Mouse (Mus musculus): ENCODE measurements around the gene Ccn6. TPM values are rescaled to one million over a fixed set of nuclear protein-coding genes. Genes with fewer than 3 reads are reported as not detected.

The Ccn6 gene
- polyA plus RNA-seq, 1 experiment from 2014 or later: 0.67 TPM

- H3K27me3 ChIP-seq (replicated peaks): no peaks in the 10 kb centered on the region
- ATAC-seq (ENCODE audit: low FRiP score, low read depth): no peak
- no peak overlapping the region for H3K9ac ChIP-seq
- no peaks in the 10 kb centered on the region for H3K4me1 ChIP-seq
- no peak overlapping the region for H3K4me3 ChIP-seq
- no peak overlapping the region for H3K27ac ChIP-seq
- WGBS: 87% methylated on average over 5 of the region's 5 CpGs
- H3K36me3 ChIP-seq: no peaks in the 10 kb centered on the region
- no peak overlapping the region for H3K4me2 ChIP-seq (replicated peaks)
- no peaks in the 10 kb centered on the region for H3K9me3 ChIP-seq
Observed at GRCm38 (mm10) chr10:39156719-39157118, 6.9 kb downstream of the Ccn6 start.

- H3K27me3 ChIP-seq (replicated peaks): no peaks in the 10 kb centered on the region
- ATAC-seq (ENCODE audit: low FRiP score, low read depth): 0 out of 2 replicates have a peak, but pooled peaks have one; percentile 25
- no peak overlapping the region for H3K9ac ChIP-seq
- H3K27ac ChIP-seq: no peak overlapping the region
- no peak overlapping the region for H3K4me2 ChIP-seq (replicated peaks)
- no peaks in the 10 kb centered on the region for H3K4me1 ChIP-seq
- WGBS: 65% methylated on average over 12 of the region's 12 CpGs
- H3K36me3 ChIP-seq: peaks cover 48% of the 10 kb centered on the region
- no peak overlapping the region for H3K4me3 ChIP-seq
- H3K9me3 ChIP-seq: no peaks in the 10 kb centered on the region
Observed at GRCm38 (mm10) chr10:39142216-39142615, 21.4 kb downstream of the Ccn6 start.

GRCm38 (mm10) chr10:39141401-39141800, 22.2 kb downstream of the Ccn6 start:
- Histone ChIP-seq H3K27ac (no peak overlapping the region), H3K27me3 (replicated peaks) (no peaks in the 10 kb centered on the region), H3K9me3 (no peaks in the 10 kb centered on the region), H3K36me3 (peaks cover 42% of the 10 kb centered on the region), H3K4me1 (no peaks in the 10 kb centered on the region), H3K4me3 (no peak overlapping the region), H3K4me2 (replicated peaks) (no peak overlapping the region), H3K9ac (no peak overlapping the region)
- no peak for ATAC-seq (ENCODE audit: low FRiP score, low read depth)
- WGBS: 93% methylated on average over 2 of the region's 2 CpGs

GRCm38 (mm10) chr10:39140843-39141242, 22.8 kb downstream of the Ccn6 start:
- no peaks in the 10 kb centered on the region for H3K27me3 ChIP-seq (replicated peaks)
- no peaks in the 10 kb centered on the region for H3K9me3 ChIP-seq
- no peak overlapping the region for H3K9ac ChIP-seq
- WGBS: 37% methylated on average over 14 of the region's 14 CpGs
- ATAC-seq (ENCODE audit: low FRiP score, low read depth): peak; percentile 75
- no peak overlapping the region for H3K27ac ChIP-seq
- H3K36me3 ChIP-seq: peaks cover 38% of the 10 kb centered on the region
- H3K4me1 ChIP-seq: no peaks in the 10 kb centered on the region
- no peak overlapping the region; the same call in 1 of the 2 replicates for H3K4me2 ChIP-seq (replicated peaks)
- H3K4me3 ChIP-seq: no peak overlapping the region

GRCm38 (mm10) chr10:39138761-39139160, 24.8 kb downstream of the Ccn6 start:
- no peaks in the 10 kb centered on the region for H3K9me3 ChIP-seq
- ATAC-seq (ENCODE audit: low FRiP score, low read depth): no peak
- no peak overlapping the region for H3K9ac ChIP-seq
- H3K36me3 ChIP-seq: peaks cover 26% of the 10 kb centered on the region
- H3K4me3 ChIP-seq: no peak overlapping the region
- no peak overlapping the region for H3K27ac ChIP-seq
- H3K27me3 ChIP-seq (replicated peaks): no peaks in the 10 kb centered on the region
- peaks cover 10% of the 10 kb centered on the region; the same call in 1 of the 2 replicates for H3K4me1 ChIP-seq
- 83% methylated on average over 6 of the region's 6 CpGs for WGBS
- H3K4me2 ChIP-seq (replicated peaks): no peak overlapping the region

GRCm38 (mm10) chr10:39137766-39138165, 25.8 kb downstream of the Ccn6 start:
- H3K4me1 ChIP-seq: peaks cover 10% of the 10 kb centered on the region; the same call in 1 of the 2 replicates
- WGBS: 94% methylated on average over 3 of the region's 3 CpGs
- peaks cover 20% of the 10 kb centered on the region for H3K36me3 ChIP-seq
- no peak overlapping the region for H3K27ac ChIP-seq
- no peak overlapping the region for H3K9ac ChIP-seq
- no peak for ATAC-seq (ENCODE audit: low FRiP score, low read depth)
- no peaks in the 10 kb centered on the region for H3K27me3 ChIP-seq (replicated peaks)
- no peak overlapping the region for H3K4me2 ChIP-seq (replicated peaks)
- no peaks in the 10 kb centered on the region for H3K9me3 ChIP-seq
- H3K4me3 ChIP-seq: no peak overlapping the region

- peaks cover 13% of the 10 kb centered on the region; the same call in 1 of the 2 replicates for H3K36me3 ChIP-seq
- peak; percentile 93 for ATAC-seq (ENCODE audit: low FRiP score, low read depth)
- H3K9me3 ChIP-seq: no peaks in the 10 kb centered on the region
- H3K27ac ChIP-seq: no peak within 1 kb of the TSS
- peak within 1 kb of the TSS; percentile 73 for H3K9ac ChIP-seq
- no peaks in the 10 kb centered on the region for H3K27me3 ChIP-seq (replicated peaks)
- 5% methylated on average over 47 of the region's 47 CpGs for WGBS
- peak within 1 kb of the TSS; percentile 88 for H3K4me2 ChIP-seq (replicated peaks)
- peak within 1 kb of the TSS; percentile 77 for H3K4me3 ChIP-seq
- H3K4me1 ChIP-seq: peaks cover 10% of the 10 kb centered on the region; the same call in 1 of the 2 replicates
Observed at GRCm38 (mm10) chr10:39133462-39134310, 29.9 kb downstream of the Ccn6 start, which contains the start of the genes Fam229b and Tube1. Gene Fam229b (minus strand): TSS chr10:39133914. Gene Tube1 (plus strand): TSS chr10:39133976.

GRCm38 (mm10) chr10:39121412-39121811, 42.2 kb downstream of the Ccn6 start:
- H3K4me1 ChIP-seq: no peaks in the 10 kb centered on the region
- H3K4me3 ChIP-seq: no peak overlapping the region
- no peaks in the 10 kb centered on the region for H3K9me3 ChIP-seq
- WGBS: 41% methylated on average over 4 of the region's 4 CpGs
- no peak overlapping the region for H3K9ac ChIP-seq
- H3K36me3 ChIP-seq: no peaks in the 10 kb centered on the region
- no peak overlapping the region for H3K4me2 ChIP-seq (replicated peaks)
- ATAC-seq (ENCODE audit: low FRiP score, low read depth): no peak
- no peaks in the 10 kb centered on the region for H3K27me3 ChIP-seq (replicated peaks)
- H3K27ac ChIP-seq: no peak overlapping the region

GRCm38 (mm10) chr10:39109489-39109874, 54.1 kb downstream of the Ccn6 start:
- no peaks in the 10 kb centered on the region for H3K9me3 ChIP-seq

GRCm38 (mm10) chr10:39108837-39109488, 54.6 kb downstream of the Ccn6 start:
- H3K4me3 ChIP-seq: no peak overlapping the region
- no peak overlapping the region for H3K9ac ChIP-seq
- 78% methylated on average over 10 of the region's 10 CpGs for WGBS
- H3K27me3 ChIP-seq (replicated peaks): no peaks in the 10 kb centered on the region
- ATAC-seq (ENCODE audit: low FRiP score, low read depth): no peak
- H3K36me3 ChIP-seq: no peaks in the 10 kb centered on the region
- no peak overlapping the region for H3K4me2 ChIP-seq (replicated peaks)
- no peaks in the 10 kb centered on the region for H3K9me3 ChIP-seq
- no peak overlapping the region for H3K27ac ChIP-seq
- no peaks in the 10 kb centered on the region for H3K4me1 ChIP-seq

More at GRCm38 (mm10) chr10:39109489-39109874, 54.1 kb downstream of the Ccn6 start:
- ATAC-seq (ENCODE audit: low FRiP score, low read depth): no peak
- H3K4me1 ChIP-seq: no peaks in the 10 kb centered on the region
- H3K27me3 ChIP-seq (replicated peaks): no peaks in the 10 kb centered on the region
- 59% methylated on average over 4 of the region's 4 CpGs for WGBS
- no peak overlapping the region for H3K9ac ChIP-seq
- H3K4me3 ChIP-seq: no peak overlapping the region
- no peak overlapping the region for H3K4me2 ChIP-seq (replicated peaks)
- H3K36me3 ChIP-seq: no peaks in the 10 kb centered on the region
- H3K27ac ChIP-seq: no peak overlapping the region

GRCm38 (mm10) chr10:39106935-39107334, 56.7 kb downstream of the Ccn6 start:
- no peak overlapping the region for H3K4me3 ChIP-seq
- ATAC-seq (ENCODE audit: low FRiP score, low read depth): no peak
- WGBS: 68% methylated on average over 4 of the region's 4 CpGs
- H3K27me3 ChIP-seq (replicated peaks): no peaks in the 10 kb centered on the region
- no peak overlapping the region for H3K27ac ChIP-seq
- H3K4me2 ChIP-seq (replicated peaks): no peak overlapping the region
- H3K36me3 ChIP-seq: no peaks in the 10 kb centered on the region
- no peaks in the 10 kb centered on the region for H3K4me1 ChIP-seq
- H3K9ac ChIP-seq: no peak overlapping the region
- H3K9me3 ChIP-seq: no peaks in the 10 kb centered on the region

GRCm38 (mm10) chr10:39106413-39106812, 57.2 kb downstream of the Ccn6 start:
- no peak overlapping the region for H3K27ac ChIP-seq
- no peaks in the 10 kb centered on the region for H3K4me1 ChIP-seq
- WGBS: 69% methylated on average over 3 of the region's 3 CpGs
- H3K4me2 ChIP-seq (replicated peaks): no peak overlapping the region
- H3K9me3 ChIP-seq: no peaks in the 10 kb centered on the region
- no peak for ATAC-seq (ENCODE audit: low FRiP score, low read depth)
- no peaks in the 10 kb centered on the region for H3K36me3 ChIP-seq
- no peaks in the 10 kb centered on the region for H3K27me3 ChIP-seq (replicated peaks)
- no peak overlapping the region for H3K9ac ChIP-seq
- no peak overlapping the region for H3K4me3 ChIP-seq
